Mouse (Mus musculus) lung, adult 10 weeks (tissue): ENCODE results near the gene Ifna13. TPM values are rescaled to one million over a fixed set of nuclear protein-coding genes. Genes with fewer than 3 reads are reported as not detected.

Experiments
- polyA plus RNA-seq: library from polyadenylated mRNA; stranded (reverse); fragments of 350-450 nt; fragmentation: Illumina TruSeq; extraction: RNeasy Lipid Tissue Mini Kit (QIAGEN cat#74804); gene quantifications from one replicate; pipeline ENCODE4 v1.2.3, GENCODE M21; 2014; ENCODE audit warnings: low read depth, low replicate concordance; ENCODE audit not compliant: insufficient read depth

Ifna13 gene
- not detected for polyA plus RNA-seq

GRCm38 (mm10) chr4:88644359-88644758 lies at the start of gene Ifna13:
Gene Ifna13, minus strand, starts transcription at chr4:88644459.

GRCm38 (mm10) chr4:88691259-88691658 lies 47.0 kb upstream of the Ifna13 start, which contains the start of gene Ifnab:
Gene Ifnab, minus strand, starts transcription at chr4:88691359.

GRCm38 (mm10) chr4:88683812-88684211 lies 39.6 kb upstream of the Ifna13 start, which contains the start of gene Ifna2:
Gene Ifna2, minus strand, starts transcription at chr4:88683912.

GRCm38 (mm10) chr4:88676824-88677223 lies 32.6 kb upstream of the Ifna13 start, which contains the start of gene Ifna16:
Gene Ifna16, minus strand, starts transcription at chr4:88676924.

GRCm38 (mm10) chr4:88634311-88634710 lies 9.9 kb downstream of the Ifna13 start, which contains the start of gene C87499:
Gene C87499, minus strand, starts transcription at chr4:88634411.

GRCm38 (mm10) chr4:88603276-88603675 lies 41.0 kb downstream of the Ifna13 start, which contains the start of gene Ifna12:
Gene Ifna12, minus strand, starts transcription at chr4:88603376.

Other genes starting within 250 kb of the Ifna13 start
- gene Hacd4, start 205.5 kb downstream of the Ifna13 start, polyA plus RNA-seq: 5.1 TPM
- gene Ifnb1, start 121.7 kb downstream of the Ifna13 start, polyA plus RNA-seq: not detected
- not detected for gene Ifna15, start 86.2 kb downstream of the Ifna13 start, polyA plus RNA-seq
- not detected for gene Ifna14, start 72.7 kb downstream of the Ifna13 start, polyA plus RNA-seq
- gene Ifna9, start 52.1 kb downstream of the Ifna13 start, polyA plus RNA-seq: not detected
- gene Ifna12, start 41.1 kb downstream of the Ifna13 start, polyA plus RNA-seq: not detected
- not detected for gene C87499, start 10.0 kb downstream of the Ifna13 start, polyA plus RNA-seq
- not detected for gene Ifna16, start 32.5 kb upstream of the Ifna13 start, polyA plus RNA-seq
- gene Ifna2, start 39.5 kb upstream of the Ifna13 start, polyA plus RNA-seq: not detected
- not detected for gene Ifnab, start 46.9 kb upstream of the Ifna13 start, polyA plus RNA-seq
- not detected for gene Gm26566, start 77.3 kb upstream of the Ifna13 start, polyA plus RNA-seq
- gene Klhl9, start 78.0 kb upstream of the Ifna13 start, polyA plus RNA-seq: 30.6 TPM
- not detected for gene Gm13271, start 110.4 kb upstream of the Ifna13 start, polyA plus RNA-seq
- not detected for gene Gm13283, start 115.7 kb upstream of the Ifna13 start, polyA plus RNA-seq
- gene Gm13290, start 129.4 kb upstream of the Ifna13 start, polyA plus RNA-seq: not detected
- not detected for gene Gm13289, start 132.5 kb upstream of the Ifna13 start, polyA plus RNA-seq
- gene Gm13272, start 135.4 kb upstream of the Ifna13 start, polyA plus RNA-seq: not detected
- gene Ifnz, start 137.7 kb upstream of the Ifna13 start, polyA plus RNA-seq: not detected
- gene Gm13276, start 141.2 kb upstream of the Ifna13 start, polyA plus RNA-seq: not detected
- not detected for gene Gm13277, start 144.2 kb upstream of the Ifna13 start, polyA plus RNA-seq
- not detected for gene Gm13278, start 147.1 kb upstream of the Ifna13 start, polyA plus RNA-seq
- not detected for gene Gm13275, start 150.0 kb upstream of the Ifna13 start, polyA plus RNA-seq
- not detected for gene Gm13279, start 152.9 kb upstream of the Ifna13 start, polyA plus RNA-seq
- not detected for gene Gm13285, start 155.2 kb upstream of the Ifna13 start, polyA plus RNA-seq
- gene Gm13287, start 158.8 kb upstream of the Ifna13 start, polyA plus RNA-seq: not detected
- not detected for gene Gm13288, start 161.1 kb upstream of the Ifna13 start, polyA plus RNA-seq
- not detected for gene Ifna7, start 171.8 kb upstream of the Ifna13 start, polyA plus RNA-seq
- gene Ifna11, start 175.5 kb upstream of the Ifna13 start, polyA plus RNA-seq: not detected
- gene Ifna6, start 183.0 kb upstream of the Ifna13 start, polyA plus RNA-seq: not detected
- gene Ifna5, start 191.1 kb upstream of the Ifna13 start, polyA plus RNA-seq: not detected
- not detected for gene Ifna4, start 197.4 kb upstream of the Ifna13 start, polyA plus RNA-seq
- not detected for gene Ifna1, start 205.6 kb upstream of the Ifna13 start, polyA plus RNA-seq
- not detected for gene Ifne, start 235.7 kb upstream of the Ifna13 start, polyA plus RNA-seq